Mouse (Mus musculus) embryonic facial prominence, embryonic 13.5 days (tissue): ENCODE results near the gene Rfx8. TPM values are rescaled to one million over a fixed set of nuclear protein-coding genes. Genes with fewer than 3 reads are reported as not detected.
A peak's percentile ranks its signal among the peaks of the same experiment; 100 is the strongest.

Source experiments
- ATAC-seq: fragments of 200-750 bp; cut with Nextera tagmentation; 2 replicates; pipeline ENCODE4 v1.8.0; 2017; ENCODE audit warnings: low read depth; ENCODE audit not compliant: insufficient number of reproducible peaks, insufficient read depth, low FRiP score, low TSS enrichment
- H3K27ac ChIP-seq: fragments of 300-500 bp; sonication (generic); 2 replicates; pipeline ENCODE4 v1.5.1; 2015; ENCODE audit warnings: moderate library complexity, mild to moderate bottlenecking, inconsistent platforms
- H3K27me3 ChIP-seq: fragments of 300-500 bp; sonication (generic); 2 replicates; pipeline ENCODE4 v1.6.1; 2015; ENCODE audit warnings: mild to moderate bottlenecking, inconsistent platforms
- H3K36me3 ChIP-seq: fragments of 300-500 bp; sonication (generic); 2 replicates; pipeline ENCODE4 v1.6.1; 2015; ENCODE audit warnings: mild to moderate bottlenecking, inconsistent platforms
- H3K4me1 ChIP-seq: fragments of 300-500 bp; sonication (generic); 2 replicates; pipeline ENCODE4 v1.6.1; 2015; ENCODE audit warnings: inconsistent platforms
- H3K4me2 ChIP-seq: fragments of 300-500 bp; sonication (generic); 2 replicates; pipeline ENCODE4 v1.6.1; 2015; ENCODE audit warnings: moderate library complexity, mild to moderate bottlenecking, inconsistent platforms
- H3K4me3 ChIP-seq: fragments of 300-500 bp; sonication (generic); 2 replicates; pipeline ENCODE4 v1.5.1; 2015; ENCODE audit warnings: mild to moderate bottlenecking, inconsistent platforms
- H3K9ac ChIP-seq: fragments of 300-500 bp; sonication (generic); 2 replicates; pipeline ENCODE4 v1.6.1; 2015; ENCODE audit warnings: mild to moderate bottlenecking, inconsistent platforms
- H3K9me3 ChIP-seq: fragments of 300-500 bp; sonication (generic); 2 replicates; pipeline ENCODE4 v1.6.1; 2016; ENCODE audit warnings: inconsistent platforms
- WGBS: fragments of 180-500 bp; shearing (Covaris S2); methylation state at CpG from one replicate; pipeline ENCODE4 v1.1.7; 2015; ENCODE audit warnings: mixed read lengths; 5-methylcytosine and 5-hydroxymethylcytosine counted together
- polyA plus RNA-seq: library from polyadenylated mRNA; unstranded; fragments of >200 nt; fragmentation: Nextera tagmentation; extraction: Ambion mirVana; gene quantifications from 2 replicates; pipeline ENCODE4 v1.2.1, GENCODE M21; 2015

Gene Rfx8
- polyA plus RNA-seq, 1 experiment from 2014 or later, result 2.1 TPM

GRCm38 (mm10) chr1:39733876-39734275, 13.1 kb upstream of the Rfx8 start:
- H3K27ac ChIP-seq, result peak overlapping the region; percentile 40; the same call in 1 of the 2 replicates
- H3K4me2 ChIP-seq, result no peak overlapping the region
- WGBS, result 95% methylated on average over 10 of the region's 10 CpGs
- H3K36me3 ChIP-seq, result no peaks in the 10 kb centered on the region
- no peaks in the 10 kb centered on the region; the same call in 1 of the 2 replicates for H3K27me3 ChIP-seq
- H3K4me3 ChIP-seq, result no peak overlapping the region
- H3K9me3 ChIP-seq, result no peaks in the 10 kb centered on the region
- ATAC-seq, result no peak
- H3K9ac ChIP-seq, result no peak overlapping the region
- peaks cover 30% of the 10 kb centered on the region for H3K4me1 ChIP-seq

GRCm38 (mm10) chr1:39732081-39732480, 11.3 kb upstream of the Rfx8 start:
- H3K9me3 ChIP-seq, result no peaks in the 10 kb centered on the region
- no peak overlapping the region for H3K4me3 ChIP-seq
- H3K27me3 ChIP-seq, result no peaks in the 10 kb centered on the region; the same call in 1 of the 2 replicates
- no peaks in the 10 kb centered on the region for H3K36me3 ChIP-seq
- WGBS, result 33% methylated on average over 10 of the region's 10 CpGs
- ATAC-seq, result no peak
- no peak overlapping the region for H3K4me2 ChIP-seq
- H3K9ac ChIP-seq, result no peak overlapping the region
- peaks cover 30% of the 10 kb centered on the region for H3K4me1 ChIP-seq
- no peak overlapping the region for H3K27ac ChIP-seq

- Histone ChIP-seq H3K27ac (no peak overlapping the region), H3K36me3 (no peaks in the 10 kb centered on the region), H3K4me1 (peaks cover 30% of the 10 kb centered on the region), H3K9me3 (no peaks in the 10 kb centered on the region), H3K9ac (no peak overlapping the region), H3K27me3 (no peaks in the 10 kb centered on the region; the same call in 1 of the 2 replicates), H3K4me3 (no peak overlapping the region), H3K4me2 (no peak overlapping the region)
- ATAC-seq, result no peak
- 13% methylated on average over 9 of the region's 9 CpGs for WGBS
These were observed 10.7 kb upstream of the Rfx8 start for GRCm38 (mm10) chr1:39731543-39731942.

- WGBS, result 19% methylated on average over 5 of the region's 5 CpGs
- ATAC-seq, result no peak
- no peaks in the 10 kb centered on the region; the same call in 1 of the 2 replicates for H3K27me3 ChIP-seq
These were observed 10.1 kb upstream of the Rfx8 start for GRCm38 (mm10) chr1:39730868-39731267.

GRCm38 (mm10) chr1:39729919-39730318, 9.1 kb upstream of the Rfx8 start:
- H3K9me3 ChIP-seq, result no peaks in the 10 kb centered on the region
- H3K9ac ChIP-seq, result no peak overlapping the region
- H3K4me2 ChIP-seq, result no peak overlapping the region
- no peak overlapping the region for H3K4me3 ChIP-seq
- no peaks in the 10 kb centered on the region for H3K36me3 ChIP-seq
- no peak overlapping the region for H3K27ac ChIP-seq
- peaks cover 20% of the 10 kb centered on the region for H3K4me1 ChIP-seq
- ATAC-seq, result no peak
- WGBS, result 73% methylated on average over 6 of the region's 6 CpGs
- H3K27me3 ChIP-seq, result no peaks in the 10 kb centered on the region; the same call in 1 of the 2 replicates

More at GRCm38 (mm10) chr1:39730868-39731267, 10.1 kb upstream of the Rfx8 start:
- Histone ChIP-seq H3K27ac (no peak overlapping the region), H3K9ac (no peak overlapping the region), H3K9me3 (no peaks in the 10 kb centered on the region), H3K4me3 (no peak overlapping the region), H3K36me3 (no peaks in the 10 kb centered on the region), H3K4me1 (peaks cover 25% of the 10 kb centered on the region), H3K4me2 (no peak overlapping the region)

- H3K4me2 ChIP-seq, result peak overlapping the region; percentile 90
- 19% methylated on average over 9 of the region's 9 CpGs for WGBS
- no peak overlapping the region for H3K27ac ChIP-seq
These were observed 542 bp upstream of the Rfx8 start for GRCm38 (mm10) chr1:39721351-39721726.

GRCm38 (mm10) chr1:39720186-39720585, 611 bp downstream of the Rfx8 start:
- 18% methylated on average over 2 of the region's 2 CpGs for whole genome bisulfite sequencing
- peak overlapping the region; percentile 41 for H3K27ac ChIP-seq

More at GRCm38 (mm10) chr1:39721351-39721726, 542 bp upstream of the Rfx8 start:
- Histone ChIP-seq H3K36me3 (no peaks in the 10 kb centered on the region), H3K4me3 (peak overlapping the region; percentile 57), H3K9me3 (no peaks in the 10 kb centered on the region), H3K9ac (0 out of 2 replicates have a peak overlapping the region, but pooled peaks have one; percentile 79), H3K4me1 (peaks cover 15% of the 10 kb centered on the region), H3K27me3 (no peaks in the 10 kb centered on the region)
- ATAC-seq, result no peak

GRCm38 (mm10) chr1:39715551-39715950, 5.2 kb downstream of the Rfx8 start:
- H3K27ac ChIP-seq, result peak overlapping the region; percentile 33; the same call in 1 of the 2 replicates
- no peaks in the 10 kb centered on the region for H3K27me3 ChIP-seq
- H3K9me3 ChIP-seq, result no peaks in the 10 kb centered on the region
- no peak overlapping the region for H3K4me2 ChIP-seq
- WGBS, result 94% methylated on average over 7 of the region's 7 CpGs
- no peak overlapping the region for H3K9ac ChIP-seq
- no peak overlapping the region for H3K4me3 ChIP-seq
- peaks cover 19% of the 10 kb centered on the region for H3K4me1 ChIP-seq
- H3K36me3 ChIP-seq, result no peaks in the 10 kb centered on the region
- ATAC-seq, result no peak

More at GRCm38 (mm10) chr1:39720186-39720585, 611 bp downstream of the Rfx8 start:
- ATAC-seq, result no peak
- Histone ChIP-seq H3K4me3 (peak overlapping the region; percentile 57; the same call in 1 of the 2 replicates), H3K4me1 (peaks cover 15% of the 10 kb centered on the region), H3K36me3 (no peaks in the 10 kb centered on the region), H3K27me3 (no peaks in the 10 kb centered on the region), H3K4me2 (peak overlapping the region; percentile 90), H3K9me3 (no peaks in the 10 kb centered on the region), H3K9ac (peak overlapping the region; percentile 79; the same call in 1 of the 2 replicates)

- Histone ChIP-seq H3K4me3 (no peak overlapping the region), H3K9ac (no peak overlapping the region), H3K9me3 (no peaks in the 10 kb centered on the region), H3K4me1 (peaks cover 16% of the 10 kb centered on the region), H3K27ac (peak overlapping the region; percentile 73), H3K4me2 (no peak overlapping the region), H3K27me3 (no peaks in the 10 kb centered on the region), H3K36me3 (no peaks in the 10 kb centered on the region)
- WGBS, result 92% methylated on average over 3 of the region's 3 CpGs
- ATAC-seq, result no peak
These were observed 6.1 kb downstream of the Rfx8 start for GRCm38 (mm10) chr1:39714729-39715128.

- Histone ChIP-seq H3K27me3 (no peaks in the 10 kb centered on the region), H3K4me1 (peaks cover 16% of the 10 kb centered on the region), H3K36me3 (no peaks in the 10 kb centered on the region), H3K9ac (no peak overlapping the region), H3K9me3 (no peaks in the 10 kb centered on the region), H3K4me3 (no peak overlapping the region), H3K4me2 (peak overlapping the region; percentile 24), H3K27ac (peak overlapping the region; percentile 73)
- no peak for ATAC-seq
- WGBS, result 29% methylated on average over 16 of the region's 16 CpGs
These were observed 6.7 kb downstream of the Rfx8 start for GRCm38 (mm10) chr1:39713842-39714658.

- Histone ChIP-seq H3K4me2 (no peak overlapping the region), H3K9me3 (no peaks in the 10 kb centered on the region), H3K4me1 (peaks cover 16% of the 10 kb centered on the region), H3K27ac (peak overlapping the region; percentile 73), H3K4me3 (no peak overlapping the region), H3K27me3 (no peaks in the 10 kb centered on the region), H3K36me3 (no peaks in the 10 kb centered on the region), H3K9ac (no peak overlapping the region)
- no peak for ATAC-seq
- WGBS, result 90% methylated on average over 8 of the region's 8 CpGs
These were observed 7.5 kb downstream of the Rfx8 start for GRCm38 (mm10) chr1:39713300-39713699.

GRCm38 (mm10) chr1:39712261-39712660, 8.5 kb downstream of the Rfx8 start:
- H3K9me3 ChIP-seq, result no peaks in the 10 kb centered on the region
- ATAC-seq, result no peak
- no peak overlapping the region for H3K4me3 ChIP-seq
- H3K4me2 ChIP-seq, result no peak overlapping the region
- H3K27me3 ChIP-seq, result no peaks in the 10 kb centered on the region
- no peak overlapping the region for H3K27ac ChIP-seq
- peaks cover 16% of the 10 kb centered on the region for H3K4me1 ChIP-seq
- no peak overlapping the region for H3K9ac ChIP-seq
- 93% methylated on average over 7 of the region's 7 CpGs for WGBS
- H3K36me3 ChIP-seq, result no peaks in the 10 kb centered on the region
